Mouse (Mus musculus): ENCODE data around the gene Mapk9.

DNA sequence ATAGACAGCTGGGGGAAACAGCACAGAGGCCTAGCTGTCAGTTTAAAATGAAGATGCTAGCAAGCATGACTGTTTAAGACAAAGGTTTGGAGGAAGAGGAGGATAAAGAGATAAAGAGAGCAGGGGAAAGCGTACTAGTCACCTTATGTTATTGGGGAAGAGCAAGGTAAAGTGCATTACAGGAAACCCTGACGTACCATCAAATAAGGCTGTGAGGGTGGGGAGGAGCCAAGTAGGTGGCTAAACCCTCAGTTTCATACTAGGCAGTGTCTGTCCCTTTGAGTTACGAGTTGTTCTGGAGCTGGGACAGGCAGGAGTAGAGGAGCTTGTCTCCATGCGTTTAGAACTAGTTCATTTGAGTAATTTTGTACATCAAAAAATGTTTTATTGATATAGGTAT, 14.6 kb downstream of the Mapk9 start:
- no peak for TF ChIP-seq POLR2A (IDR thresholded peaks at IDR 0.05; ENCODE audit: low read depth, low read length)
- no peak for TF ChIP-seq CTCF (IDR thresholded peaks at IDR 0.05; ENCODE audit: extremely low read depth, insufficient read depth, insufficient read length, insufficient replicate concordance)

Measured in spleen, adult 2 months (tissue).